Comparison of ENCODE assay signal across 8 mouse cellular contexts in genomic region chr15:27582428-27582827, GRCm38 (mm10). TPM values are rescaled to one million over a fixed set of nuclear protein-coding genes. Genes with fewer than 3 reads are reported as not detected.
DNase-seq lines count a peak whose midpoint lies in the region; ATAC-seq and TF ChIP-seq lines count a peak whose summit lies in the region.
"Had no signal": no experiment of that assay in that cellular context is flagged by ENCODE, and none has a peak within 500 bp of the region (broad histone marks: within the 10 kb centered on the region; RNA-seq: fewer than 3 reads in every experiment).

No protein-coding gene starts in this region.

- TF ChIP-seq CTCF in G1E (IDR thresholded peaks at IDR 0.05; ENCODE audit: low read depth, low read length), result peak; percentile 7; the same call in 1 of the 2 replicates

- H3K36me3 ChIP-seq in kidney, embryonic 14.5 days (ENCODE audit: control insufficient read depth, insufficient read depth, low read length), result no peaks in the 10 kb centered on the region
- H3K36me3 ChIP-seq in G1E (replicated peaks), result peaks cover 99% of the 10 kb centered on the region
- H3K36me3 ChIP-seq: midbrain, embryonic 12.5 days had no signal

- H3K4me2 ChIP-seq in kidney, embryonic 14.5 days (replicated peaks; ENCODE audit: low read depth, low read length), result no peak overlapping the region
- H3K4me2 ChIP-seq: midbrain, embryonic 12.5 days had no signal

- ATAC-seq in kidney, embryonic 14.5 days (ENCODE audit: low FRiP score, low TSS enrichment), result no peak
- ATAC-seq in G1E (ENCODE audit: extremely low read depth, insufficient number of reproducible peaks, low FRiP score, poor library complexity, severe bottlenecking), result no peak
- peak; percentile 46; the same call in 1 of the 2 replicates for ATAC-seq in megakaryocyte-erythroid progenitor cell, adult 5-6 weeks (replicated peaks; ENCODE audit: low FRiP score, low TSS enrichment, poor library complexity, severe bottlenecking)

- H3K9me3 ChIP-seq in kidney, embryonic 14.5 days (ENCODE audit: control insufficient read depth, low read length), result no peaks in the 10 kb centered on the region
- no peaks in the 10 kb centered on the region for H3K9me3 ChIP-seq in G1E (replicated peaks)
- H3K9me3 ChIP-seq: midbrain, embryonic 12.5 days had no signal

- no peak overlapping the region for H3K27ac ChIP-seq in kidney, embryonic 14.5 days (ENCODE audit: low read depth, low read length)

- H3K4me1 ChIP-seq in kidney, embryonic 14.5 days (ENCODE audit: control insufficient read depth, insufficient read depth, low read length), result no peaks in the 10 kb centered on the region
- H3K4me1 ChIP-seq in G1E (ENCODE audit: insufficient read depth, low read depth, low read length), result peaks cover 16% of the 10 kb centered on the region

- no peak overlapping the region for H3K4me3 ChIP-seq in kidney, embryonic 14.5 days (ENCODE audit: low read length)
- no peak overlapping the region for H3K4me3 ChIP-seq in G1E (ENCODE audit: low read depth, low read length)
- H3K4me3 ChIP-seq: midbrain, embryonic 12.5 days had no signal

- H3K9ac ChIP-seq in kidney, embryonic 14.5 days (ENCODE audit: low read depth, low read length), result no peak overlapping the region
- H3K9ac ChIP-seq: midbrain, embryonic 12.5 days had no signal

- H3K27me3 ChIP-seq in kidney, embryonic 14.5 days (ENCODE audit: control insufficient read depth, insufficient read depth, low read length), result no peaks in the 10 kb centered on the region
- no peaks in the 10 kb centered on the region for H3K27me3 ChIP-seq in G1E (ENCODE audit: insufficient read depth, low read length)
- H3K27me3 ChIP-seq: midbrain, embryonic 12.5 days had no signal

- WGBS in kidney, embryonic 14.5 days, result 91% methylated on average over 3 of the region's 3 CpGs

- DNase-seq in kidney, adult 9 months, result peak; percentile 27
- DNase-seq in A20 (ENCODE audit: low read depth, low spot score) (peak; percentile 47), G1E (ENCODE audit: low spot score) (no peak), MN1 (ENCODE audit: low spot score) (no peak)
- no peak for DNase-seq in layer of hippocampus, adult 9-10 months (ENCODE audit: low spot score)

RNA-seq across cellular contexts. Expression of gene Otulin, which starts 48.1 kb away (rescaled TPM):
- 38.5 and 41.3 TPM in 2 replicates for polyA plus RNA-seq in kidney, embryonic 14.5 days (2014; fragmentation: Nextera tagmentation; extraction: Ambion mirVana)
- total RNA-seq in G1E (2014; fragmentation: Nextera tagmentation), result 40.3 and 42.5 TPM in 2 replicates
- total RNA-seq in G1E (2017), result 33.8 and 43.3 TPM in 2 replicates
- polyA plus RNA-seq in G1E (2012), result 37.4 and 40.3 TPM in 2 replicates
- 36.3 and 51.2 TPM in 2 replicates for total RNA-seq in megakaryocyte-erythroid progenitor cell, adult 5-6 weeks (2014; fragmentation: Nextera tagmentation)
- total RNA-seq in megakaryocyte-erythroid progenitor cell, adult 5-6 weeks (2017), result 31.0 and 32.2 TPM in 2 replicates

Comparison
In these comparisons a context has a peak if more than half of its experiments do, and no peak if none do; other contexts are left out.
1. DNase-seq: peak in kidney, adult 9 months (single experiment) and A20 (single experiment); none in G1E (single experiment), MN1 (single experiment) and layer of hippocampus, adult 9-10 months (single experiment).